Mouse (Mus musculus): ENCODE data around the gene Traf3ip1.
"Not testable (repeated sequence)": the region's sequence is repeated elsewhere in the genome, so short reads cannot be mapped to it uniquely, and the experiment has no call there.

Gene Traf3ip1

GRCm38 (mm10) chr1:91465244-91465643 lies 29.2 kb upstream of the Traf3ip1 start:
- peak; percentile 16 for DNase-seq (ENCODE audit: low read depth, low spot score)

GRCm38 (mm10) chr1:91466186-91466585 lies 28.3 kb upstream of the Traf3ip1 start:
- no peak for DNase-seq (ENCODE audit: low read depth, low spot score)

GRCm38 (mm10) chr1:91469888-91470419 lies 24.5 kb upstream of the Traf3ip1 start:
- DNase-seq (ENCODE audit: low read depth, low spot score) = no peak

- DNase-seq (ENCODE audit: low read depth, low spot score) = not testable (repeated sequence)
Measured at GRCm38 (mm10) chr1:91478145-91478544, 16.3 kb upstream of the Traf3ip1 start.

GRCm38 (mm10) chr1:91478958-91479357 lies 15.5 kb upstream of the Traf3ip1 start:
- no peak for DNase-seq (ENCODE audit: low read depth, low spot score)

- no peak for DNase-seq (ENCODE audit: low read depth, low spot score)
Measured at GRCm38 (mm10) chr1:91482616-91483211, 11.7 kb upstream of the Traf3ip1 start.

- DNase-seq (ENCODE audit: low read depth, low spot score) = peak; percentile 84
Measured at GRCm38 (mm10) chr1:91483304-91484010, 11.0 kb upstream of the Traf3ip1 start.

GRCm38 (mm10) chr1:91484011-91484346 lies 10.5 kb upstream of the Traf3ip1 start:
- no peak for DNase-seq (ENCODE audit: low read depth, low spot score)

GRCm38 (mm10) chr1:91485422-91485821 lies 9.0 kb upstream of the Traf3ip1 start:
- no peak for DNase-seq (ENCODE audit: low read depth, low spot score)

- no peak for DNase-seq (ENCODE audit: low read depth, low spot score)
Measured at GRCm38 (mm10) chr1:91486165-91486564, 8.3 kb upstream of the Traf3ip1 start.

GRCm38 (mm10) chr1:91490322-91490721 lies 4.1 kb upstream of the Traf3ip1 start:
- DNase-seq (ENCODE audit: low read depth, low spot score) = peak; percentile 92

GRCm38 (mm10) chr1:91492740-91493139 lies 1.7 kb upstream of the Traf3ip1 start:
- peak; percentile 83 for DNase-seq (ENCODE audit: low read depth, low spot score)

- DNase-seq (ENCODE audit: low read depth, low spot score) = no peak
Measured at GRCm38 (mm10) chr1:91493938-91494337, 509 bp upstream of the Traf3ip1 start.

- DNase-seq (ENCODE audit: low read depth, low spot score) = no peak
Measured at GRCm38 (mm10) chr1:91495321-91495720, 874 bp downstream of the Traf3ip1 start.

- no peak for DNase-seq (ENCODE audit: low read depth, low spot score)
Measured at GRCm38 (mm10) chr1:91498579-91498978, 4.1 kb downstream of the Traf3ip1 start.

GRCm38 (mm10) chr1:91504615-91505014 lies 10.2 kb downstream of the Traf3ip1 start:
- DNase-seq (ENCODE audit: low read depth, low spot score) = no peak

- DNase-seq (ENCODE audit: low read depth, low spot score) = no peak
Measured at GRCm38 (mm10) chr1:91514916-91515315, 20.5 kb downstream of the Traf3ip1 start.

GRCm38 (mm10) chr1:91515642-91516041 lies 21.2 kb downstream of the Traf3ip1 start:
- DNase-seq (ENCODE audit: low read depth, low spot score) = no peak

GRCm38 (mm10) chr1:91523759-91524158 lies 29.3 kb downstream of the Traf3ip1 start:
- peak; percentile 78 for DNase-seq (ENCODE audit: low read depth, low spot score)

GRCm38 (mm10) chr1:91525838-91526237 lies 31.4 kb downstream of the Traf3ip1 start:
- DNase-seq (ENCODE audit: low read depth, low spot score) = no peak

GRCm38 (mm10) chr1:91530166-91530565 lies 35.7 kb downstream of the Traf3ip1 start:
- no peak for DNase-seq (ENCODE audit: low read depth, low spot score)

GRCm38 (mm10) chr1:91532243-91532642 lies 37.8 kb downstream of the Traf3ip1 start:
- DNase-seq (ENCODE audit: low read depth, low spot score) = no peak

GRCm38 (mm10) chr1:91532892-91533291 lies 38.4 kb downstream of the Traf3ip1 start:
- no peak for DNase-seq (ENCODE audit: low read depth, low spot score)
